ENCODE assay signal across 8 mouse cellular contexts in the genomic region with DNA sequence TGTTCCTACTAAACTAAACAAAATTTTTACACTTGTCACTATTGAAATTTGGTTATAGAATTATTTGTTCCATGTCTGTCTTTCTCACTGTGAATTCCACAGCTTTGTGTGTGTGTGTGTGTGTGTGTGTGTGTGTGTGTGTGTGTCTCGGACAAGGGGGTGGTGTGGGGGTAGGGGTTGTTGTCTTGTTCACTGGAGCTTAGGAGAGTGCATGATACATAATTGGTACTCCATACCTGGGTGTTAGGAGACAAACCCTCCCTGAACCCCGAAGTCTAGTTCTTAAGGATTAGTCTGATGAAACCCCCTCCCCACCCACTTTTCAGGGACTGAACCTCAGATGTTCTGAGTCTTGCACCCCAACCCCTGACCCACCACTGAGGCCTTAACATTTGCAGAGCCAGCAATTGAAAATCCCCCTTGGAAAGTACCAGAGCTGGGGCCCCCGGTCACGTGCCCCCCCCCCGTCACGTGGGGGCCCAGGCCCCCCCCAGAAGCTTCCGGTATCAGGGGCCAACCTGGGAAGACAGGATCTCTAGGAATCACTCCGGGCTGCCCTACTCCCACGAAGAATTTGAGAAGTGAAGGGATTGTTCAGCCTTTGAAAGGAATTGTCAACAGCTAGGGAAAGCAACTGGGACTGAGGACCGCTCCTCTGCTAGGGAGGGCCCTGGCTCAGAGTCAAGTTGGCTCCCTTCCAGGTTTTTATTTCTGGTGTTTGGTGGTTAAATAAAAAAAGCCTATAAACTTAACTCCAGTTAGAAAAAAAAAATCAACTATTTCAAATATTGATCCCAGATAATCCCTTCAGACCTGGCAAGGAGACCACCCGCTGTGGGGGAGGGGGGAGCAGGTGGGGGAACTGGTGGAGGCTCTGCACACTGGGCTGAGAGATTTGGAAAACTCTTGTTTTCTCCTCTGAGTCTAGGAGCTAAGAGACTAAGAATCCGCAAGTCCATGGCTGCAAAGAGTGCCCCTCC.
DNase-seq lines count a peak whose midpoint lies in the region; ATAC-seq lines count a peak whose summit lies in the region.

No protein-coding gene starts in this region.

- H3K36me3 ChIP-seq in intestine, embryonic 15.5 days = no peaks in the 10 kb centered on the region
- H3K36me3 ChIP-seq in midbrain, embryonic 16.5 days (ENCODE audit: control insufficient read depth, insufficient read depth, low read length) = no peaks in the 10 kb centered on the region

- 18% methylated on average over 12 of the region's 12 CpGs for WGBS in intestine, embryonic 15.5 days
- WGBS in midbrain, embryonic 16.5 days = 19% methylated on average over 12 of the region's 12 CpGs

- H3K4me2 ChIP-seq in intestine, embryonic 15.5 days (replicated peaks) = peak overlapping the region; percentile 41
- peak overlapping the region; percentile 27; the same call in 1 of the 2 replicates for H3K4me2 ChIP-seq in midbrain, embryonic 16.5 days (ENCODE audit: low read length)

- H3K27ac ChIP-seq in intestine, embryonic 15.5 days = peak overlapping the region; percentile 86
- H3K27ac ChIP-seq in midbrain, embryonic 16.5 days (ENCODE audit: low read length) = no peak overlapping the region

- no peak overlapping the region for H3K9ac ChIP-seq in intestine, embryonic 15.5 days
- H3K9ac ChIP-seq in midbrain, embryonic 16.5 days (ENCODE audit: low read depth, low read length) = no peak overlapping the region

- DNase-seq in cerebellum, postnatal 36 days = peak; percentile 19 to 27
- DNase-seq in cerebellum, adult 9-11 months = no peak
- DNase-seq in embryo, embryonic 11.5 days (ENCODE audit: low read depth, low spot score) = peak; percentile 43
- peak; percentile 91 to 92 for DNase-seq in heart, adult 18-20 months
- peak; percentile 79 for DNase-seq in left cerebral cortex, postnatal 4 days
- DNase-seq in urinary bladder, postnatal 25 days (ENCODE audit: low spot score) = peak; percentile 74

- no peaks in the 10 kb centered on the region for H3K9me3 ChIP-seq in intestine, embryonic 15.5 days
- H3K9me3 ChIP-seq in midbrain, embryonic 16.5 days (replicated peaks; ENCODE audit: control insufficient read depth, low read length, poor library complexity, severe bottlenecking) = no peaks in the 10 kb centered on the region

- H3K4me1 ChIP-seq in intestine, embryonic 15.5 days (replicated peaks) = peaks cover 21% of the 10 kb centered on the region
- H3K4me1 ChIP-seq in midbrain, embryonic 16.5 days (ENCODE audit: control insufficient read depth, insufficient read depth, low read length) = peaks cover 8% of the 10 kb centered on the region

- H3K4me3 ChIP-seq in intestine, embryonic 15.5 days (replicated peaks) = no peak overlapping the region
- H3K4me3 ChIP-seq in midbrain, embryonic 16.5 days (ENCODE audit: low read depth, low read length) = no peak overlapping the region

- intact Hi-C loops in left cerebral cortex, postnatal 4 days (cut with DNase I) = no loop called here

- no peaks in the 10 kb centered on the region for H3K27me3 ChIP-seq in intestine, embryonic 15.5 days (replicated peaks)
- H3K27me3 ChIP-seq in midbrain, embryonic 16.5 days (ENCODE audit: control insufficient read depth, insufficient read depth, low read depth, low read length) = no peaks in the 10 kb centered on the region

- peak; percentile 87 for ATAC-seq in intestine, embryonic 15.5 days
- ATAC-seq in midbrain, embryonic 16.5 days = peak; percentile 76
